Mouse (Mus musculus) CH12.LX (cell line): ENCODE results near the gene Ugcg. TPM values are rescaled to one million over a fixed set of nuclear protein-coding genes. Genes with fewer than 3 reads are reported as not detected.

ENCODE experiments used
- DNase-seq: peaks from one replicate; pipeline ENCODE4 v3.0.0-alpha.2; 2013; ENCODE audit errors: extremely low read depth
- H3K27ac ChIP-seq: 2 replicates; pipeline ENCODE4 v1.5.1; 2012; ENCODE audit warnings: low read depth, mild to moderate bottlenecking, control low read depth, moderate library complexity; ENCODE audit not compliant: insufficient read depth
- H3K27me3 ChIP-seq: replicated peaks from 2 replicates; pipeline ENCODE3; 2012; ENCODE audit warnings: inconsistent platforms
- H3K36me3 ChIP-seq, 2 experiments: replicated peaks in 1 of 2; 2 replicates each; pipeline versions ENCODE3 to v1.6.1; 2012; ENCODE audit warnings: inconsistent platforms in 1 of 2, low read length in 1 of 2, mild to moderate bottlenecking in 1 of 2, mixed read lengths in 1 of 2, moderate library complexity in 1 of 2; ENCODE audit not compliant: control insufficient read depth in 1 of 2, insufficient read depth in 1 of 2
- H3K4me1 ChIP-seq, 2 experiments: 2 replicates each; pipeline ENCODE4 v1.6.1; 2012; ENCODE audit warnings: inconsistent platforms in 1 of 2, moderate library complexity in 1 of 2; ENCODE audit not compliant: insufficient read depth in 2 of 2, control insufficient read depth in 1 of 2
- H3K4me2 ChIP-seq: 2 replicates; pipeline ENCODE4 v1.6.1; 2012; ENCODE audit warnings: low read depth, mild to moderate bottlenecking, control low read depth; ENCODE audit not compliant: poor library complexity, insufficient read depth, severe bottlenecking
- H3K4me3 ChIP-seq, 3 experiments: fragments of 150-350 bp in 1 of 3; sonication (generic) in 1 of 3; replicated peaks in 1 of 3; 2 replicates each; pipeline versions ENCODE3 to v1.5.1; 2011 to 2012; ENCODE audit warnings: low read depth in 2 of 3, low read length in 2 of 3, mild to moderate bottlenecking in 2 of 3, moderate library complexity in 2 of 3, control low read depth in 1 of 3, improper control_type of control experiment in 1 of 3, inconsistent platforms in 1 of 3, mixed read lengths in 1 of 3; ENCODE audit not compliant: poor library complexity in 1 of 3
- H3K79me2 ChIP-seq: replicated peaks from 2 replicates; pipeline ENCODE4 v1.6.1; 2012; ENCODE audit warnings: mild to moderate bottlenecking, moderate library complexity; ENCODE audit not compliant: control insufficient read depth, poor library complexity, insufficient read depth, severe bottlenecking; ENCODE audit errors: extremely low read depth
- H3K9ac ChIP-seq: 2 replicates; pipeline ENCODE4 v1.6.1; 2012; ENCODE audit warnings: low read depth, mild to moderate bottlenecking, control low read depth, moderate library complexity; ENCODE audit not compliant: insufficient read depth
- H3K9me3 ChIP-seq: replicated peaks from 2 replicates; pipeline ENCODE3; 2012; ENCODE audit warnings: low read length, inconsistent platforms, mixed read lengths
- BHLHE40 ChIP-seq: IDR thresholded peaks from 2 replicates; pipeline ENCODE4 v1.6.1; 2011; ENCODE audit warnings: mild to moderate bottlenecking, low read depth, low read length, improper control_type of control experiment
- CHD1 ChIP-seq: IDR thresholded peaks from 2 replicates; pipeline ENCODE4 v1.6.1; 2012; ENCODE audit warnings: low read depth, low read length, improper control_type of control experiment, inconsistent platforms
- CHD2 ChIP-seq: IDR thresholded peaks from 2 replicates; pipeline ENCODE4 v1.6.1; 2011; ENCODE audit warnings: low read length, improper control_type of control experiment
- CTCF ChIP-seq, 2 experiments: IDR thresholded peaks in 1 of 2; conservative IDR thresholded peaks in 1 of 2; 2 replicates each; pipeline ENCODE4 v1.5.1; 2011 to 2012; ENCODE audit warnings: low read depth in 2 of 2, low read length in 2 of 2, improper control_type of control experiment in 1 of 2, inconsistent platforms in 1 of 2, mild to moderate bottlenecking in 1 of 2, moderate library complexity in 1 of 2
- E2F4 ChIP-seq: IDR thresholded peaks from 2 replicates; pipeline ENCODE4 v1.6.1; 2011; ENCODE audit warnings: low read depth, low read length, improper control_type of control experiment; ENCODE audit not compliant: insufficient replicate concordance
- ELF1 ChIP-seq: IDR thresholded peaks from 2 replicates; pipeline ENCODE4 v1.6.1; 2014; ENCODE audit warnings: low read depth, mild to moderate bottlenecking, inconsistent platforms, low read length, improper control_type of control experiment
- EP300 ChIP-seq: IDR thresholded peaks from 2 replicates; pipeline ENCODE4 v1.6.1; 2011; ENCODE audit warnings: low read length, improper control_type of control experiment
- GABPA ChIP-seq: IDR thresholded peaks from 2 replicates; pipeline ENCODE4 v1.6.1; 2012; ENCODE audit warnings: low read depth, low read length, improper control_type of control experiment, inconsistent platforms; ENCODE audit not compliant: insufficient replicate concordance
- HCFC1 ChIP-seq: IDR thresholded peaks from 2 replicates; pipeline ENCODE4 v1.6.1; 2012; ENCODE audit warnings: low read depth, mild to moderate bottlenecking, inconsistent platforms, low read length, improper control_type of control experiment
- IRF4 ChIP-seq: IDR thresholded peaks from 2 replicates; pipeline ENCODE4 v1.6.1; 2014; ENCODE audit warnings: low read depth, mild to moderate bottlenecking, inconsistent platforms, low read length, improper control_type of control experiment
- JUN ChIP-seq: IDR thresholded peaks from 2 replicates; pipeline ENCODE4 v1.6.1; 2011; ENCODE audit warnings: low read depth, mild to moderate bottlenecking, low read length, improper control_type of control experiment, moderate library complexity; ENCODE audit not compliant: insufficient read depth
- JUND ChIP-seq: conservative IDR thresholded peaks from 2 replicates; pipeline ENCODE4 v1.6.1; 2011; ENCODE audit warnings: low read depth, low read length, improper control_type of control experiment
- KAT2A ChIP-seq: IDR thresholded peaks from 2 replicates; pipeline ENCODE4 v1.6.1; 2012; ENCODE audit warnings: low read length, improper control_type of control experiment, inconsistent platforms; ENCODE audit not compliant: insufficient replicate concordance
- MAFK ChIP-seq: IDR thresholded peaks from 2 replicates; pipeline ENCODE4 v1.6.1; 2011; ENCODE audit warnings: low read length, improper control_type of control experiment; ENCODE audit not compliant: insufficient replicate concordance
- MAX ChIP-seq: IDR thresholded peaks from 2 replicates; pipeline ENCODE4 v1.6.1; 2011; ENCODE audit warnings: low read length, improper control_type of control experiment
- MAZ ChIP-seq: IDR thresholded peaks from 2 replicates; pipeline ENCODE4 v1.6.1; 2012; ENCODE audit warnings: low read depth, mild to moderate bottlenecking, inconsistent platforms, low read length, improper control_type of control experiment, moderate library complexity
- MEF2A ChIP-seq: IDR thresholded peaks from 2 replicates; pipeline ENCODE4 v1.6.1; 2014; ENCODE audit warnings: low read depth, mild to moderate bottlenecking, inconsistent platforms, low read length, improper control_type of control experiment, borderline replicate concordance
- MXI1 ChIP-seq: IDR thresholded peaks from 2 replicates; pipeline ENCODE4 v1.6.1; 2011; ENCODE audit warnings: mild to moderate bottlenecking, low read depth, low read length, improper control_type of control experiment
- MYC ChIP-seq: IDR thresholded peaks from 2 replicates; pipeline ENCODE4 v1.6.1; 2011; ENCODE audit warnings: low read depth, mild to moderate bottlenecking, improper control_type of control experiment, low read length
- NELFE ChIP-seq: IDR thresholded peaks from 2 replicates; pipeline ENCODE4 v1.6.1; 2011; ENCODE audit warnings: low read depth, low read length, improper control_type of control experiment
- NRF1 ChIP-seq: IDR thresholded peaks from 2 replicates; pipeline ENCODE4 v1.6.1; 2014; ENCODE audit warnings: low read depth, mild to moderate bottlenecking, inconsistent platforms, low read length, improper control_type of control experiment, moderate library complexity
- PAX5 ChIP-seq: IDR thresholded peaks from 2 replicates; pipeline ENCODE4 v1.6.1; 2012; ENCODE audit warnings: low read length, inconsistent platforms, mixed read lengths
- POLR2A ChIP-seq: IDR thresholded peaks from 2 replicates; pipeline ENCODE4 v1.6.1; 2011; ENCODE audit warnings: low read depth, mild to moderate bottlenecking, improper control_type of control experiment, low read length
- POLR2AphosphoS2 ChIP-seq: IDR thresholded peaks from 2 replicates; pipeline ENCODE4 v1.6.1; 2011; ENCODE audit warnings: low read depth, low read length, improper control_type of control experiment
- RAD21 ChIP-seq: IDR thresholded peaks from 2 replicates; pipeline ENCODE4 v1.6.1; 2011; ENCODE audit warnings: low read depth, mild to moderate bottlenecking, low read length, improper control_type of control experiment, moderate library complexity
- RCOR1 ChIP-seq: conservative IDR thresholded peaks from 2 replicates; pipeline ENCODE4 v1.6.1; 2012; ENCODE audit warnings: low read depth, mild to moderate bottlenecking, inconsistent platforms, low read length, improper control_type of control experiment
- SIN3A ChIP-seq: IDR thresholded peaks from 2 replicates; pipeline ENCODE4 v1.6.1; 2012; ENCODE audit warnings: low read length, improper control_type of control experiment, inconsistent platforms
- SMC3 ChIP-seq: IDR thresholded peaks from 2 replicates; pipeline ENCODE4 v1.6.1; 2011; ENCODE audit warnings: low read depth, low read length, improper control_type of control experiment
- TBP ChIP-seq: conservative IDR thresholded peaks from 2 replicates; pipeline ENCODE4 v1.6.1; 2011; ENCODE audit warnings: low read depth, low read length, improper control_type of control experiment
- UBTF ChIP-seq: IDR thresholded peaks from 2 replicates; pipeline ENCODE4 v1.6.1; 2012; ENCODE audit warnings: low read depth, mild to moderate bottlenecking, inconsistent platforms, low read length, improper control_type of control experiment, moderate library complexity
- USF2 ChIP-seq: conservative IDR thresholded peaks from 2 replicates; pipeline ENCODE4 v1.6.1; 2011; ENCODE audit warnings: low read depth, low read length, improper control_type of control experiment
- ZC3H11A ChIP-seq: IDR thresholded peaks from 2 replicates; pipeline ENCODE4 v1.6.1; 2012; ENCODE audit warnings: low read depth, mild to moderate bottlenecking, inconsistent platforms, low read length, improper control_type of control experiment
- ZKSCAN1 ChIP-seq: IDR thresholded peaks from 2 replicates; pipeline ENCODE4 v1.6.1; 2012; ENCODE audit warnings: low read depth, inconsistent platforms, low read length, improper control_type of control experiment, borderline replicate concordance
- dilution Hi-C: fragments of 300-500 bp; cut with MboI; formaldehyde crosslinking; loops from 2 replicates; pipeline ENCODE4 v1.14.3; 2020; ENCODE audit warnings: low sequenced_read_pairs; ENCODE audit not compliant: extremely low pct_unique_long_range_greater_than_20kb, extremely low pct_ligation_motif_present
- in situ Hi-C: fragments of 300-500 bp; cut with MboI; formaldehyde crosslinking; loops from 3 replicates; pipeline ENCODE4 v1.14.3; 2019; ENCODE audit warnings: low sequenced_read_pairs, low pct_ligation_motif_present, low pct_unique_long_range_greater_than_20kb, mixed read lengths
- polyA plus RNA-seq: library from polyadenylated mRNA; unstranded; fragments of >175 nt; gene quantifications from 2 replicates; pipeline ENCODE4 v1.2.1, GENCODE M21; 2012; ENCODE audit warnings: low read depth; ENCODE audit not compliant: insufficient read length
- total RNA-seq, 2 experiments: library from RNA; depleted of rRNA; stranded (reverse); fragments of 300-350 nt in 1 of 2; fragments of >200 nt in 1 of 2; gene quantifications; 2 replicates each; pipeline ENCODE4 v1.2.3; 2012 to 2014

The Ugcg gene
- total and polyA plus RNA-seq, 3 experiments = 25.8 to 69.5 (median 28.7) TPM

- H3K9me3 ChIP-seq = no peaks in the 10 kb centered on the region
- DNase-seq = no peak
- H3K27ac ChIP-seq = no peak overlapping the region
- TF ChIP-seq MAZ = no peak
- TF ChIP-seq MAFK = no peak
- no peak for TF ChIP-seq MYC
- TF ChIP-seq HCFC1 = no peak
- dilution Hi-C loops (no loop called here), in situ Hi-C loops (no loop called here)
- peaks cover 29 to 56% of the 10 kb centered on the region in 2 experiments for H3K36me3 ChIP-seq
- no peak overlapping the region for H3K4me3 ChIP-seq
- H3K79me2 ChIP-seq = 0 out of 2 replicates have a peak, but pooled peaks cover 4% of the 10 kb centered on the region
- H3K27me3 ChIP-seq = no peaks in the 10 kb centered on the region
- no peak overlapping the region for H3K9ac ChIP-seq
- peaks cover 0 to 24% of the 10 kb centered on the region in 2 experiments; a peak in 2 of 4 replicates for H3K4me1 ChIP-seq
- H3K4me2 ChIP-seq = no peak overlapping the region
Observed at GRCm38 (mm10) chr4:59223055-59223615, 34.1 kb downstream of the Ugcg start.

GRCm38 (mm10) chr4:59224889-59225288 is 35.8 kb downstream of the Ugcg start:
- H3K4me2 ChIP-seq = peak overlapping the region; percentile 89
- peak overlapping the region; percentile 70 for H3K27ac ChIP-seq
- TF ChIP-seq USF2 (no peak), UBTF (no peak), MXI1 (peak; percentile 78; the same call in 1 of the 2 replicates), MAX (peak; percentile 77), JUN (peak; percentile 54), MYC (peak; percentile 91), SMC3 (no peak), ZKSCAN1 (no peak), MAZ (no peak), NRF1 (no peak), ELF1 (no peak), IRF4 (peak; percentile 79), RCOR1 (no peak), POLR2A (no peak), KAT2A (no peak), E2F4 (no peak), CHD2 (no peak), CHD1 (0 out of 2 replicates have a peak, but pooled peaks have one; percentile 17), JUND (no peak; the same call in 1 of the 2 replicates), BHLHE40 (peak; percentile 57), MEF2A (no peak), POLR2AphosphoS2 (no peak), RAD21 (no peak), NELFE (no peak), EP300 (peak; percentile 78), PAX5 (no peak), MAFK (no peak), GABPA (no peak), CTCF (conservative IDR thresholded peaks at IDR 0.05 in 1 of 2, IDR thresholded peaks at IDR 0.05 in 1 of 2; ENCODE audit: low read depth in 2 of 2, low read length in 2 of 2) (no peak), ZC3H11A (no peak), SIN3A (no peak), TBP (no peak)

More at GRCm38 (mm10) chr4:59224889-59225288, 35.8 kb downstream of the Ugcg start:
- peak; percentile 70 for DNase-seq
- H3K4me3 ChIP-seq = peak overlapping the region in 1 of 3 experiments; percentile 29
- dilution Hi-C loops (no loop called here), in situ Hi-C loops (no loop called here)
- no peaks in the 10 kb centered on the region for H3K9me3 ChIP-seq
- no peak overlapping the region for H3K9ac ChIP-seq
- peaks cover 19 to 42% of the 10 kb centered on the region in 2 experiments for H3K36me3 ChIP-seq
- H3K27me3 ChIP-seq = no peaks in the 10 kb centered on the region
- peaks cover 0 to 24% of the 10 kb centered on the region in 2 experiments; a peak in 2 of 4 replicates for H3K4me1 ChIP-seq
- H3K79me2 ChIP-seq = no peaks in the 10 kb centered on the region
